Mouse (Mus musculus): ENCODE measurements at regions not wholly inside any gene's neighbourhood (a gene's known extent, or its start where the extent isn't known, plus 50 kb on each side); places are given as distances from the start of the nearest gene placed in this dataset.

DNA sequence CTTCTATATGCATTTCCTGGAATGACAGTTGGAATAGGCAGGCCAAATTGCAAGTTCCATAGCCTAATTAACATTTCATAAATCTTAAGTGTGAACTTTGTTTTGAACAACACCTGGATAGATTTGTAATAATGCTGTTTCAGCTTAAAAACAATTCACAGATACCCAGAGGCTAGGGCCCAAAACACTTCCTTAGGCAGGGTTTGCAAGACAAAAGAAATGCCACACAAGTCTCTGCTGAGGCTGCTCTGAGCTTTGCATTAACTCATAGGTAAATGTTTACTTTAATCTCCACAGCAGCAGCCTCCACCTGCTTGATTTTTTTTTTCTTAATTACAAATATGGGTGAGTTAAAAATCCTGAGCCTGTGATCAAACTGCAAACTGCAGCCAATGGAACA, 118.4 kb downstream of the Gnat3 start:
- no peak for DNase-seq (ENCODE audit: low spot score)

DNA sequence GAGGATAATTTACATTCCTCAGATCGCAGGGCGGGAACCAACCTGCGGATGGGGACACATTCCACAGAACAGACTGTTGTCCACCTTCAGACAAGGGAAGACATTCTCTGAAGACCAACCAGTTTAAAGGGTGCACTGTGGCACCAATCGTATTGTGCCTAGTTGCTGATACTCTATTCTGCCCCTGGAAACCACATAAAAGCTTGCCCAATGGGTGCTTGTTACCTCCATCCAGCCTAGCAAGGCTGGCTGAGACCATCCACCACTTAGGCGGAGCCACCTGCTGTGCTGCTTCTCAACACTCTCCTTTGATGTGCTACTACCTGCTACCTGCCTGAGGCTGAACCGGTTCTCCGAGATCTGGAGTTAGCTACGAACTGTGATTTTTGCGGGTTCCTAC, 119.9 kb downstream of the Gnat3 start:
- DNase-seq (ENCODE audit: low spot score) = no peak

DNA sequence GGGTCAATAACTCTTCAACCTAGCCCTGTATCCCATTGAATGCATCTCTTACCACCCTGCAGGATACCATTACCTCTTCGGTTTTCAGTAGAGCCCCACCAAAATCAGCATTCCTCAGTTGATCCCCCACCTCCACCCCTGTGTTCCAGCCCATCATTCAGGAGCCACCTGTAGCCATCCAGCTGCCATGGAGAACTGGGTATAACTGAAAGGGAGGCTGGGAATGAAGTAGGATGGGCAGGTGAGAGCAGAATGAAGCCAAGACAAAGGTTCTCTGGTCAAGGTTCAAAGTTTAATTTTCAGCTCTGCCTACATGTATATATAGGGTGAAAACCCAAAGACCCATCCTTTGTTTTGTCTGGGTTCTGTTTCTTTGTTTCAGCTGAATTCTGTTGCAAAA, 121.4 kb downstream of the Gnat3 start:
- no peak for DNase-seq (ENCODE audit: low spot score)

DNA sequence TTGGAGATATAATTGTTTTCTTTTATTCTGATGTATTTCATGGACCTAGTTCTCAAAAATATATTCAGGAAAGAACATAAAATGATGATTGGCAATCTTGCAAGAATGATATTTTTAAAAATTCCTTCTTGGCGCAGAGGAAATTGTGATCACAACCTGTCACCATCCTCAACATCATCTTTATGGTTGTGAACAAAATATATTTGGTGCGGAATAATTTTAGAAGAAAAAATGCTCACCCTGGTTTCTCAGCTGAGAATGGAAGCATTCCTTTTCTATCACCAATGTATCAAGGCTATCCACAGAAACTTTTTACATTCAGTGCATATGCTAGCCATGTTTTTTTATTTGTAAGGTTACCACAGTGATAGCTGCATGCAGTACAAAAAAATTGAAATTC, 123.1 kb downstream of the Gnat3 start:
- DNase-seq (ENCODE audit: low spot score) = no peak

DNA sequence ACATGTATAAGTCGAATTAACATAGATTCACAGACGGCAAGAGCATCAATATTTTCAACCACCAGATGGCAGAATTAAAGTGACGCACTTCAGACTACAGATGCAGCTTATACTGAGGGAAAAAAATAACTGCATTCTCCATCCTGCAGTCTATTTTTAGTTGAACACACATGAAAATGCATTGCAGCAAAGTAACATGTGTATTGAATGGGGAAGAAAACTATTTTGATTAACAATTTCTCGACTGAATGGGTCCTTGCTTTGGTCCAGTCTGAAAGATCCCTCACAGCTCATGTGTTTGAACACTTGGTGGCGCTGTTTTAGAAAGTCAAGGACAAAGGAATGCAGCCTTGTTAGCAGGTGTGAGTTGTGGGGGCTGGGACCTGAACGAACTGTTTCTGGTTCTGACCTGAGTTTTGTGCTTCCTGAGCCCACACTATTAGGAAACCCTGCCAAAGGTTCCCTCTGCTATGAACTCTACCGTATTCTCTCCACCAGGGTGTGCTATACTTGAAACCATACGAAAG, 125.6 kb downstream of the Gnat3 start:
- DNase-seq (ENCODE audit: low spot score) = peak; percentile 76

DNA sequence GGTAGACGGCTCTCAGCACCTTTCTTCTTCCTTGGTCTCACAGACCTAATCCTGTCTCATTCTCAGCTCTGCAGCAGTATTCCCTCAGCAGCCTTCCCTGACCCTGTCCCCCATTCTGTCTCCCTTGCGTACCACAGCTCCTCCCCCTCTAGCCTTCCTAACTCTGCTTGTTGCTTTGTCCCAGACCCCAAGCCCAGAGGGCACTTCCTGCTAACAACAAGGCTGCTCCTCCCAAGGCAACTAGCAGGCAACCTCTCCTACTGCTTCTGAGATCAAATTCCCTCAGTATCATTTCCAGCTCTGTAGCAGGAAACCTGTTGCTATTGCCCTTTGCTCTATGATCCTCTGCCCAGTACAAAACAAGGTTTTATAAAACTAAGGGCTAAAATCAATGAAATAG, 127.6 kb downstream of the Gnat3 start:
- DNase-seq (ENCODE audit: low spot score) = no peak

DNA sequence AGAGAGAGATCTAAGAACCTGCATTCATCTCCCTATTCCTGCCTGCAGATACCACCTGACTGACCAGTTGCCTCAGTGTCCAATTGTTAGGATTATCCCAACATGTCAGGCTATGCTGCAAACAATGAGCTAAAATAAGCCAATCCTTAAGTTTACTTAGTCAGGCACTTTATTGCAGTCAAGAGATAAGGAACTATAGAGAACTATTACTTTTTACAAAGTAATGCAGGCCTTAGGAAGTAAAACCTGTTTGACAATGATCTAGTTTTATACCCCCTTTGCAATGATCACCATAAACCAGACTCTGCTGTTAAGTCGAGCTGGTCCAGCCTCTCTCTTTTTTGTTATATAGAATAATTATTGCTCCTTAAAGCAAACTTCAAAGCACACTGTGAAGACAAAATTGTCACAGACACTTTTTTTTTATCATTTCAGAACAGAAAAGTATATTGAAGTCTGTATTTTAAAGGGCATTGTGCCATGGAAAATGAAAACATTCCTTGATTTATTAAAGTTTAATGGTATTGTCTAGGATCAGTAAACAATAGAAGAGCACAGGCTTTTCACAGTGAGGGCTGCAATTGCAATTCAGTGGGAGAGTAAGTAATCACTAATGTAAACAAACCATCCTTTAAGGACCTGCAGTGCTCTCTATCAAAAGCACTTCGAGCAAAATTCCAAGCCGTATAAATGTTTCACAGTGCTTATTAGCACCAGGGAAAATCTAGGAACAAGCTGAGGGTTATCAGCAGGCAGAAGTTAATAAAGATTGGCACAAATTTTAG, 152.7 kb downstream of the Gnat3 start:
- DNase-seq (ENCODE audit: low spot score) = no peak

DNA sequence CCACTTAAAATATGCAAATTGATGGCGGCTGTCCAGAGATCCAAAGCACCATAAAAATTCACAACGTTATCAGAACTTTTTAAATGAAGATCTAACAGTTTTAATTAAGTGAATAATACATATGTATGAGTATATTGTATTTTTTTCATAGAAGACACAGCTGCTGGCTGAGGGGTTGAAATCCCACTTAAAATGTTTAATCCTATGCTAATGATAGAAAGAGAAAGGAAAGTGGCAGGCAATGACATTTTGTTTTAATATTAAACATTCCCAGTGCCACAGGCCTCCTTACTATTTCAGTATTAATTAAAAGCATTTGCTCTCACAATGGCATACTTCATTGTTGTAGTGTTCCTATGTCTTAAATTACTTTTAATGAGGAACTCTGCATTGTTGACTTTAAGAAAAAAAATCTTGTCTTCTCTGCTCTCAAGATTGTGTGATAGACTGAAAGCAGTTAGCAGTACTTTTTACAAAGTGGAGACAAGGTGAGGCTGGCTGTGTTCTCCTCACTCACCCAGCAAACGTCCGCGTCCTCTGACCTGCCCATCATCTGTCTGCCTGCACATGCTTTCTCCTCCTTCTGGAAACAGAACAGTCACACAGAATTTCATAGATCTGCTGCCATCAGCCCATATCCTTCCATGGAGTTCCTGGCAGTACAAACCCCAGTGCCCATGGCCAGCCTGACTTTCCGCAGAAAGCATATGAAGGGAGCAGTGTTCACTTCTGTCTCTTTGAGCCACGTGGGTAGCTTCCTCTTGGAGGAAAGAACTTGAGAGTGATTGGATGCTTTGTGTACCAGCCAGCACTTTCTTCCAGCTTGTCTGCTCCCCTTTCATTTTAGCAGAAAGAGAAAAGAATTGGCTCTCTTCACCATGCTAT, 173.7 kb downstream of the Gnat3 start:
- no peak for DNase-seq (ENCODE audit: low spot score)

DNA sequence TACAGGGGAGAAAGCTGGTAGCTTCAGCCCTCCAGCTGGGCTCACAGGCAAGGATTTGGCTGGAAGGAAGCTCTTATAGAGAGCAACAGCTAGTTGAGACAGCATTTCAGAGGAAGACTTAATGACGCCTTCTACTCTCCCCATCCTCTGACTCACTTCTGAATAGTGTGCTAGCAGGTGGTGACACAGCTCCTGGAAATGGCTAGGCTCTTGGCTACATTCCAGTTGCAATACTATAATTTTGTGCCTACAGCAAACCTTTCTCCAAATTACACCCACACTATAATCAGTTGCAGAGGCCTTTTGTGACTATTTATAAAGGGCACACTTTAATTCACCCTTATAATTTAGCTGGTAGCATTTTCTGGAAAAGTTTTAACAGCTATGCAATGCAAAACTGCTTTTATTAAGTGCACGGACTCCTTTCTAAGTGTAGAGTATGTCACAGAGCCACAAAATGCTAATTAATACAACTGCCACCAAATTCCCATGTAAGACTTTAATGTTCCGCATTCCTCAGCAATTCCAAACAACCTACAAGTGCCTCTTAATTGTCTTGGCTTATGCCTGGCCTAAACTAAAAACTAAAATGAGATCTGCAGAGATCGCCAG, 175.2 kb downstream of the Gnat3 start:
- no peak for DNase-seq (ENCODE audit: low spot score)

DNA sequence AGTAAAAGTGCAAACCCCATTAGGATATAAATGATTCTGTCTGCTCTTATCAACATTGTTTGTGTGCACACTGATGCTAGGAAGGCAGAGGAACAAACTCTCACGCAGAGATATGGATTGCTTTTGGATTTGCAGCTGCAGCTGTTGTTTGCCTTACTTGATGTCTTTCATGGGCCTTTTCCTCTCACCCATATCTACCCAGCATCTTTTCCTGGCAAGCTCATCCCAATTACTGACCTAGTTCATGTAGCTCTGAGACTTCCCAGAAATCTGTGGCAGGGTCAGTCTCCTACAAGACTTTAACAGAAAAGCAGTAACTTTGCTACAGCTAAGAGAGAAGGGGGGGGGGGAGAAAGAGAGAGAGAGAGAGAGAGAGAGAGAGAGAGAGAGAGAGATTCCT, 189.9 kb downstream of the Gnat3 start:
- DNase-seq (ENCODE audit: low spot score) = no peak

DNA sequence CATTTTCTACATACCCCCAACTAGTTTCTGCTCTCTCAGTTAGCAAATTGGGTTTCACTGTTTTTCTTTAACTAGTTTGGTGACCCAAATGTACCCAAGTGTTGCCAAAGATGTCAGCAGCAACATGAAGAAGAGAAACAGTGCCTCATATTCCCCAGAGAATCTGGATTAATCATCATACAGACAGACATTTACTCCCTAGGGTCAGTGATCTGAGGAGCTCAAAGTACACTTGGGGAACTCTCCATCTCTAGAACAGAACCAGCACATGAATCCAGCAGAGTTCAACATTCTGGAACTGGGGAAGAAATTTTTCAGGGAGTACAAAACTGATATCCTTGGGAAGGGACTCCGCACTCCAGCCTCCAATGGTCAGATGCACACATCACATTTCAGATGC, 191.4 kb downstream of the Gnat3 start:
- no peak for DNase-seq (ENCODE audit: low spot score)

DNA sequence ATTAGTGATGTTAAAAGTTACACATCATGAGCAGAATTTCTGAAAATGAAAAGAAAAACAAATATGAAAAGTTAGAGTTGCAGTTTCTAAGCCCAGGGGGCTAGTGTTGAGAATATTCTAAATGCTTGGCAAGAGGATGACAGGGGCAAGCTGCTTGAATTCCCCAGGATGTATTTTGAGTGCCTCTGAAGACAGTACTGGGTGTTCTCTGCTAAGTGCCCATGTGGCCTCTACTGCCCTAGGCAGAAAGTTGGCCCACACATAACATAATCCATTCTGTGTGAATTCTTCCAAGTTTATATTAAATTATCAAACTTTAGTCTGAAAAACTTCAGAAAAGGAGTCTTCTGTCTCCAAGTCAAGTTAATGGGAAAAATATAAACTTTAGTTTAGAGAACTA, 196.6 kb downstream of the Gnai1 start:
- DNase-seq (ENCODE audit: low spot score) = no peak

DNA sequence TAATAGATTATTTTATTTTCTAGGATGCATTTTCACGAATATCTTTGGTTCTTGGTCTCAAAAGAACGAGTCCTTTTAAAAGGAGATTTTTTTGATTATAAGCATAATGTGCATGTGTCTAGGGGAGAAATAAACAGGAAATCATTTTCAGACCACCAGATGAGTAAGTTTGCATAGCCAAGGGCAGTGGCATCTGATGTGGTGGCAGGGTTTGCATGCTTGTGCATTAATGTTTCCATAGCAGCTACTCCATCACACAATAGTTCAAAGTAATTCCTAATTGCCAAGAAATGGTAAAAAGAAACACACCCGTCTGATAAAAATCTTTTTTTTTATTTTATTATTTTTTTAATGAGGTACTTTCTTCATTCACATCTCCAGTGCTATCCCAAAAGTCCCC, 182.3 kb downstream of the Gnai1 start:
- no peak for DNase-seq (ENCODE audit: low spot score)

DNA sequence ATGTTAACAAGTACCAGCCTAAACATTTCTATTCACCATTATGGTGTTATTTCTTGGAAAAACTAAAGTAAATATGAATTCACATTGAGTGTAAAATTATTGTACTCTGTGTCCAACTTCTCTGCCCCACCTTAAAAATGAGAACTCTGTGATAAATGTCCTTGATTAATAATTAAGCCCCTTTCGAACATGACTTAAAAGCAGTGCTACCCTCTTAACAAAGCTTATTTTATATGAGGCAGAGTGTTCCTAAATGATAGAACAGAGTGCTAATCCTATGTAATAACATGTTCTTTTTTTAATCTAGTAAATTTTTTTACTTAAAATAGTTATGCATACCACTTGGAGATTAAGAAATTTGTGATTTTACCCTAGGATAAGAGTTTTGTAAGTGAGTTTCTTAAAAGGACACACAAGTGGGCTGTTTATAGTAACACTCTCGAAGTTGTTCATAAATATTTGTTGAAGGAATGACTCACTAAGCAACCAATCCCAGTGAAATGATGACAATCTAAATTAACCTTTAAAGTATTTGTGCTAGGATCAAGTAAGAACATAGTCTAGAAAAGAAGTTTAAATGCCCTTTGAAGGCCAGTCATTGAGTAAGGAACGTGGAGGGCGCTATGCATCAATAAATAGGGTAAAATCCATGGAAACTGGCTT, 148.6 kb downstream of the Gnai1 start:
- no peak for DNase-seq (ENCODE audit: low spot score)
